Mouse (Mus musculus) myocyte (in vitro differentiated cells): ENCODE results near the gene Adamtsl4. TPM values are rescaled to one million over a fixed set of nuclear protein-coding genes. Genes with fewer than 3 reads are reported as not detected.

Experiments
- H3K27me3 ChIP-seq: one replicate; pipeline ENCODE4 v1.6.1; 2011; ENCODE audit not compliant: control insufficient read depth, insufficient read depth, insufficient read length
- H3K36me3 ChIP-seq: one replicate; pipeline ENCODE4 v1.6.1; 2011; ENCODE audit not compliant: control insufficient read depth, insufficient read depth
- H3K4me2 ChIP-seq: one replicate; pipeline ENCODE4 v1.6.1; 2011; ENCODE audit warnings: low read depth, control low read depth
- H3K4me3 ChIP-seq: one replicate; pipeline ENCODE4 v1.5.1; 2011; ENCODE audit warnings: mild to moderate bottlenecking, control low read depth, moderate library complexity
- H3K79me2 ChIP-seq: one replicate; pipeline ENCODE4 v1.6.1; 2011; ENCODE audit not compliant: control insufficient read depth, insufficient read depth
- H3ac ChIP-seq: one replicate; pipeline ENCODE4 v1.6.1; 2011; ENCODE audit not compliant: control insufficient read depth, insufficient read length
- CEBPB ChIP-seq: IDR thresholded peaks from 2 replicates; pipeline ENCODE4 v1.6.1; 2011; ENCODE audit warnings: mild to moderate bottlenecking, moderate library complexity; ENCODE audit not compliant: poor library complexity, insufficient read depth, severe bottlenecking
- E2F4 ChIP-seq: IDR thresholded peaks from one replicate; pipeline ENCODE4 v1.6.1; 2011; ENCODE audit warnings: mild to moderate bottlenecking, control low read depth, moderate library complexity; ENCODE audit not compliant: insufficient read depth
- MAX ChIP-seq: IDR thresholded peaks from one replicate; pipeline ENCODE4 v1.6.1; 2011; ENCODE audit warnings: low read depth, mild to moderate bottlenecking, control low read depth
- MYOD1 ChIP-seq, 3 experiments: IDR thresholded peaks; one replicate each; pipeline ENCODE4 v1.6.1; 2011; ENCODE audit warnings: control low read depth in 2 of 3, low read depth in 2 of 3, mild to moderate bottlenecking in 2 of 3, moderate library complexity in 1 of 3; ENCODE audit not compliant: insufficient read length in 2 of 3, control insufficient read depth in 1 of 3
- MYOG ChIP-seq, 3 experiments: IDR thresholded peaks; one replicate each; pipeline ENCODE4 v1.6.1; 2011; ENCODE audit warnings: control low read depth in 2 of 3, low read depth in 2 of 3, mild to moderate bottlenecking in 2 of 3; ENCODE audit not compliant: insufficient read length in 2 of 3, control insufficient read depth in 1 of 3, insufficient read depth in 1 of 3
- POLR2A ChIP-seq: IDR thresholded peaks from one replicate; pipeline ENCODE4 v1.6.1; 2011; ENCODE audit warnings: low read depth, mild to moderate bottlenecking, control low read depth, moderate library complexity; ENCODE audit not compliant: insufficient read length
- POLR2AphosphoS2 ChIP-seq: IDR thresholded peaks from one replicate; pipeline ENCODE4 v1.6.1; 2011; ENCODE audit warnings: low read depth, control low read depth; ENCODE audit not compliant: insufficient read length
- REST ChIP-seq: IDR thresholded peaks from one replicate; pipeline ENCODE4 v1.6.1; 2011; ENCODE audit warnings: mild to moderate bottlenecking, control low read depth, moderate library complexity; ENCODE audit not compliant: insufficient read depth, insufficient read length
- SRF ChIP-seq: IDR thresholded peaks from one replicate; pipeline ENCODE4 v1.6.1; 2011; ENCODE audit warnings: low read depth; ENCODE audit not compliant: control insufficient read depth, insufficient read length
- TCF12 ChIP-seq: IDR thresholded peaks from one replicate; pipeline ENCODE4 v1.6.1; 2011; ENCODE audit warnings: mild to moderate bottlenecking, control low read depth; ENCODE audit not compliant: poor library complexity, insufficient read depth, severe bottlenecking
- TCF3 ChIP-seq: IDR thresholded peaks from one replicate; pipeline ENCODE4 v1.6.1; 2011; ENCODE audit warnings: low read depth, control low read depth; ENCODE audit not compliant: insufficient read length
- USF1 ChIP-seq: IDR thresholded peaks from one replicate; pipeline ENCODE4 v1.6.1; 2011; ENCODE audit warnings: low read depth, mild to moderate bottlenecking, control low read depth, moderate library complexity
- polyA plus RNA-seq: library from polyadenylated mRNA; unstranded; fragments of >200 nt; fragmentation: generic; extraction: Trizol; gene quantifications from one replicate; pipeline ENCODE4 v1.2.1, GENCODE M21; 2012; ENCODE audit warnings: missing spikeins

Adamtsl4 gene
- polyA plus RNA-seq, 1 experiment, result 4.6 TPM

GRCm38 (mm10) chr3:95650276-95651032 is 37.3 kb downstream of the Adamtsl4 start:
- Histone ChIP-seq H3ac (no peak overlapping the region), H3K27me3 (no peaks in the 10 kb centered on the region), H3K4me2 (peak overlapping the region; percentile 53), H3K36me3 (no peaks in the 10 kb centered on the region), H3K4me3 (no peak overlapping the region), H3K79me2 (no peaks in the 10 kb centered on the region)
- TF ChIP-seq CEBPB (no peak), TCF12 (no peak), MYOG (IDR thresholded peaks at IDR 0.05; ENCODE audit: control insufficient read depth in 1 of 3, insufficient read depth in 1 of 3, insufficient read length in 2 of 3, low read depth in 2 of 3) (no peak), REST (no peak), SRF (no peak), E2F4 (no peak), POLR2A (no peak), USF1 (no peak), MAX (no peak), MYOD1 (IDR thresholded peaks at IDR 0.05; ENCODE audit: control insufficient read depth in 1 of 3, insufficient read length in 2 of 3, low read depth in 2 of 3) (no peak), TCF3 (no peak), POLR2AphosphoS2 (no peak)

- Histone ChIP-seq H3ac (no peak overlapping the region), H3K79me2 (no peaks in the 10 kb centered on the region), H3K36me3 (no peaks in the 10 kb centered on the region), H3K4me2 (peak overlapping the region; percentile 5), H3K4me3 (no peak overlapping the region), H3K27me3 (no peaks in the 10 kb centered on the region)
- TF ChIP-seq E2F4 (no peak), MYOG (IDR thresholded peaks at IDR 0.05; ENCODE audit: control insufficient read depth in 1 of 3, insufficient read depth in 1 of 3, insufficient read length in 2 of 3, low read depth in 2 of 3) (no peak), CEBPB (no peak), POLR2A (no peak), MYOD1 (IDR thresholded peaks at IDR 0.05; ENCODE audit: control insufficient read depth in 1 of 3, insufficient read length in 2 of 3, low read depth in 2 of 3) (no peak), TCF12 (no peak), POLR2AphosphoS2 (no peak), SRF (no peak), TCF3 (no peak), USF1 (no peak), MAX (no peak), REST (no peak)
Observed at GRCm38 (mm10) chr3:95648016-95648415, 39.7 kb downstream of the Adamtsl4 start.

- H3K4me2 ChIP-seq, result no peak overlapping the region
- H3K4me3 ChIP-seq, result no peak overlapping the region
- TF ChIP-seq TCF3 (no peak), CEBPB (no peak), SRF (no peak), POLR2AphosphoS2 (no peak), TCF12 (no peak), MYOD1 (IDR thresholded peaks at IDR 0.05; ENCODE audit: control insufficient read depth in 1 of 3, insufficient read length in 2 of 3, low read depth in 2 of 3) (no peak), E2F4 (no peak), POLR2A (no peak)
- no peaks in the 10 kb centered on the region for H3K27me3 ChIP-seq
- H3K36me3 ChIP-seq, result no peaks in the 10 kb centered on the region
- H3K79me2 ChIP-seq, result no peaks in the 10 kb centered on the region
- no peak overlapping the region for H3ac ChIP-seq
Observed at GRCm38 (mm10) chr3:95645313-95646235, 42.1 kb downstream of the Adamtsl4 start.

- no peak overlapping the region for H3K4me2 ChIP-seq
- H3K4me3 ChIP-seq, result no peak overlapping the region
- no peak for TF ChIP-seq POLR2A
- H3K27me3 ChIP-seq, result no peaks in the 10 kb centered on the region
- H3ac ChIP-seq, result no peak overlapping the region
- H3K79me2 ChIP-seq, result no peaks in the 10 kb centered on the region
- H3K36me3 ChIP-seq, result peaks cover 1% of the 10 kb centered on the region
Observed at GRCm38 (mm10) chr3:95643097-95643496, 44.6 kb downstream of the Adamtsl4 start.
